Mouse (Mus musculus) G1E (cell line): ENCODE results near the gene Ino80b.

ENCODE experiments used
- CTCF ChIP-seq: IDR thresholded peaks from 2 replicates; pipeline ENCODE4 v1.5.1; 2012; ENCODE audit warnings: low read depth, low read length, inconsistent platforms, mixed read lengths
- GATA1 ChIP-seq: IDR thresholded peaks from 2 replicates; pipeline ENCODE4 v1.6.1; 2012; ENCODE audit warnings: borderline replicate concordance, low read length, inconsistent platforms, mixed read lengths
- GATA2 ChIP-seq: IDR thresholded peaks from 2 replicates; pipeline ENCODE4 v1.6.1; 2012; ENCODE audit warnings: low read depth, low read length, inconsistent platforms, borderline replicate concordance
- POLR2AphosphoS5 ChIP-seq: IDR thresholded peaks from 2 replicates; pipeline ENCODE4 v1.6.1; 2012; ENCODE audit warnings: low read depth, low read length, inconsistent platforms; ENCODE audit not compliant: insufficient replicate concordance
- TAL1 ChIP-seq: conservative IDR thresholded peaks from 2 replicates; pipeline ENCODE4 v1.6.1; 2012; ENCODE audit warnings: low read depth, low read length, inconsistent platforms, mixed read lengths

- TF ChIP-seq CTCF (no peak), POLR2AphosphoS5 (no peak), GATA1 (no peak), TAL1 (no peak), GATA2 (no peak)
These were observed 46.8 kb downstream of the Ino80b start for GRCm38 (mm10) chr6:83078324-83078858.
